ENCODE assay signal across 19 mouse cellular contexts in the genomic region with DNA sequence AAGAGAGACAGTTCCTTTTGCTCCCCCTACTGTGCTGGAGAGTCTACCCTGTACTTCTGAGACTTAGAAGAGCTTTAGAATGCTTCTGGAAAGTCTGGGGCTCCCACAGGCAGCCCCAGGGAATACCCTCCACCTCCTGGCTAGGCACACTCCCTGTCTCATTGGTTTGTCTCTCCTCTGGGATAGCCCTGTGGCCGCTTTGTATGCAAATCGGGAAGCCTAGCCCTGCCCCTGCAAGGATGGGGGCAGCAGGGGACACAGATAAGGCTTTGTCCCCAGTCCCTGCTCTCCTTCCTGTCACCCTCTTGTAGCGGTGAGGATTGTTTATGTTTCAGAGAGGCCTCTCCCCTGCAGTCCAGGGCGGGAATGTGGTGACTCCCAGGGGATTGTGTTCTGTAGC. TPM values are rescaled to one million over a fixed set of nuclear protein-coding genes. Genes with fewer than 3 reads are reported as not detected.
DNase-seq lines count a peak whose midpoint lies in the region; ATAC-seq and TF ChIP-seq lines count a peak whose summit lies in the region.
"Had no signal": no experiment of that assay in that cellular context is flagged by ENCODE, and none has a peak within 500 bp of the region (broad histone marks: within the 10 kb centered on the region; RNA-seq: fewer than 3 reads in every experiment).

No protein-coding gene starts in this region.

- H3K27me3 ChIP-seq in heart, embryonic 15.5 days, result no peaks in the 10 kb centered on the region
- H3K27me3 ChIP-seq in liver, embryonic 11.5 days (replicated peaks; ENCODE audit: control insufficient read depth, insufficient read depth, low read length), result peaks cover 4% of the 10 kb centered on the region; the same call in 1 of the 2 replicates
- H3K27me3 ChIP-seq in E14TG2a.4 (ENCODE audit: insufficient read depth, low read length), result no peaks in the 10 kb centered on the region
- H3K27me3 ChIP-seq: forebrain, embryonic 15.5 days; kidney, embryonic 15.5 days; limb, embryonic 15.5 days; lung, embryonic 15.5 days had no signal

- no peak for TF ChIP-seq CTCF in E14TG2a.4 (conservative IDR thresholded peaks at IDR 0.05; ENCODE audit: low read length)

- 26% methylated on average over 4 of the region's 4 CpGs for WGBS in heart, embryonic 15.5 days
- 29% methylated on average over 4 of the region's 4 CpGs for WGBS in liver, embryonic 11.5 days

- H3K36me3 ChIP-seq in heart, embryonic 15.5 days, result no peaks in the 10 kb centered on the region
- no peaks in the 10 kb centered on the region for H3K36me3 ChIP-seq in liver, embryonic 11.5 days (ENCODE audit: control insufficient read depth, insufficient read depth, low read length)
- peaks cover 99% of the 10 kb centered on the region for H3K36me3 ChIP-seq in E14TG2a.4 (ENCODE audit: insufficient read depth, low read length)

- H3K9me3 ChIP-seq in heart, embryonic 15.5 days (replicated peaks), result no peaks in the 10 kb centered on the region
- no peaks in the 10 kb centered on the region for H3K9me3 ChIP-seq in liver, embryonic 11.5 days (ENCODE audit: control insufficient read depth, low read length)
- H3K9me3 ChIP-seq in E14TG2a.4 (ENCODE audit: low read length), result no peaks in the 10 kb centered on the region
- H3K9me3 ChIP-seq: forebrain, embryonic 15.5 days; kidney, embryonic 15.5 days; limb, embryonic 15.5 days; lung, embryonic 15.5 days had no signal

- no peak for DNase-seq in heart, adult 9 months (ENCODE audit: low spot score in 2 of 2)
- DNase-seq in liver, embryonic 11.5 days (ENCODE audit: low spot score), result no peak
- no peak for DNase-seq in liver
- DNase-seq in ZHBTc4 (ENCODE audit: low read depth, low spot score), result peak; percentile 38
- DNase-seq in gastrocnemius, postnatal 25 days, result no peak
- DNase-seq in frontal cortex, postnatal 36 days (ENCODE audit: low spot score in 2 of 2), result no peak
- DNase-seq: cerebellum, adult 11 months; heart, adult 2 months; thymus, postnatal 4 days had no signal

- H3K4me3 ChIP-seq in heart, embryonic 15.5 days, result no peak overlapping the region
- H3K4me3 ChIP-seq in liver, embryonic 11.5 days (ENCODE audit: low read depth, low read length), result no peak overlapping the region
- peak overlapping the region; percentile 41 for H3K4me3 ChIP-seq in E14TG2a.4 (replicated peaks; ENCODE audit: low read length)
- H3K4me3 ChIP-seq: erythroblast, embryonic 14.5 days; forebrain, embryonic 15.5 days; heart, adult 2 months; kidney, embryonic 15.5 days; limb, embryonic 15.5 days; lung, embryonic 15.5 days had no signal

- no peak overlapping the region for H3K4me2 ChIP-seq in heart, embryonic 15.5 days
- no peak overlapping the region for H3K4me2 ChIP-seq in liver, embryonic 11.5 days
- H3K4me2 ChIP-seq: forebrain, embryonic 15.5 days; kidney, embryonic 15.5 days; limb, embryonic 15.5 days; lung, embryonic 15.5 days had no signal

- ATAC-seq in heart, embryonic 15.5 days (replicated peaks; ENCODE audit: insufficient number of reproducible peaks, insufficient read depth, low FRiP score, low read depth), result 0 out of 2 replicates have a peak, but pooled peaks have one; percentile 30
- ATAC-seq in liver, embryonic 11.5 days (replicated peaks; ENCODE audit: low FRiP score), result peak; percentile 23; the same call in 1 of the 2 replicates
- ATAC-seq: forebrain, embryonic 15.5 days had no signal

- no peak overlapping the region for H3K9ac ChIP-seq in heart, embryonic 15.5 days
- H3K9ac ChIP-seq in liver, embryonic 11.5 days (ENCODE audit: low read depth, low read length), result no peak overlapping the region
- H3K9ac ChIP-seq: forebrain, embryonic 15.5 days; kidney, embryonic 15.5 days; limb, embryonic 15.5 days; lung, embryonic 15.5 days had no signal

- peaks cover 23% of the 10 kb centered on the region for H3K4me1 ChIP-seq in heart, embryonic 15.5 days (replicated peaks)
- peaks cover 4% of the 10 kb centered on the region for H3K4me1 ChIP-seq in liver, embryonic 11.5 days (replicated peaks; ENCODE audit: control insufficient read depth, insufficient read depth, low read length)
- H3K4me1 ChIP-seq in E14TG2a.4 (replicated peaks; ENCODE audit: low read depth, low read length), result peaks cover 96% of the 10 kb centered on the region

- H3K27ac ChIP-seq in heart, embryonic 15.5 days, result no peak overlapping the region
- no peak overlapping the region for H3K27ac ChIP-seq in liver, embryonic 11.5 days (ENCODE audit: low read depth, low read length)
- H3K27ac ChIP-seq: forebrain, embryonic 15.5 days; heart, adult 2 months; kidney, embryonic 15.5 days; limb, embryonic 15.5 days; lung, embryonic 15.5 days had no signal

RNA-seq across cellular contexts. Expression of a gene that starts 11.3 kb away (rescaled TPM):
- polyA plus RNA-seq in heart, embryonic 15.5 days (2015; fragmentation: Nextera tagmentation; extraction: Ambion mirVana), result 6.2 and 8.5 TPM in 2 replicates
- 5.8 and 5.9 TPM in 2 replicates for polyA plus RNA-seq in liver, embryonic 11.5 days (2014; fragmentation: Nextera tagmentation; extraction: Ambion mirVana)
- under 1 TPM; 0.61 to 0.67 TPM for total RNA-seq in gastrocnemius, postnatal 25 days (2021)
- total RNA-seq: megakaryocyte-erythroid progenitor cell, adult 5-6 weeks had no signal
- polyA plus RNA-seq: erythroblast, embryonic 14.5 days had no signal

RNA-seq across cellular contexts. Expression of a gene that starts 21.5 kb away (rescaled TPM):
- 15.4 and 20.6 TPM in 2 replicates for polyA plus RNA-seq in heart, embryonic 15.5 days (2015; fragmentation: Nextera tagmentation; extraction: Ambion mirVana)
- 29.1 and 30.0 TPM in 2 replicates for polyA plus RNA-seq in liver, embryonic 11.5 days (2014; fragmentation: Nextera tagmentation; extraction: Ambion mirVana)
- total RNA-seq in gastrocnemius, postnatal 25 days (2021), result 10 to 100 TPM; 14.4 to 16.4 TPM

RNA-seq across cellular contexts. Expression of a gene that starts 48.6 kb away (rescaled TPM):
- 0.10 and 0.22 TPM in 2 replicates for polyA plus RNA-seq in heart, embryonic 15.5 days (2015; fragmentation: Nextera tagmentation; extraction: Ambion mirVana)
- polyA plus RNA-seq in liver, embryonic 11.5 days (2014; fragmentation: Nextera tagmentation; extraction: Ambion mirVana), result 0.19 and 0.43 TPM in 2 replicates
- not detected for total RNA-seq in gastrocnemius, postnatal 25 days (2021)
- total RNA-seq: common myeloid progenitor, adult 5-6 weeks; gastrocnemius, adult 18-20 months; heart, adult 2 months; megakaryocyte-erythroid progenitor cell, adult 5-6 weeks had no signal
- polyA plus RNA-seq: erythroblast, embryonic 14.5 days; limb, embryonic 15.5 days had no signal
